Mouse (Mus musculus): ENCODE results near the gene Bap1. TPM values are rescaled to one million over a fixed set of nuclear protein-coding genes. Genes with fewer than 3 reads are reported as not detected.

The Bap1 gene
- total RNA-seq, 4 experiments from 2014 or later: 46.3 to 57.2 (median 48.7) TPM

DNA sequence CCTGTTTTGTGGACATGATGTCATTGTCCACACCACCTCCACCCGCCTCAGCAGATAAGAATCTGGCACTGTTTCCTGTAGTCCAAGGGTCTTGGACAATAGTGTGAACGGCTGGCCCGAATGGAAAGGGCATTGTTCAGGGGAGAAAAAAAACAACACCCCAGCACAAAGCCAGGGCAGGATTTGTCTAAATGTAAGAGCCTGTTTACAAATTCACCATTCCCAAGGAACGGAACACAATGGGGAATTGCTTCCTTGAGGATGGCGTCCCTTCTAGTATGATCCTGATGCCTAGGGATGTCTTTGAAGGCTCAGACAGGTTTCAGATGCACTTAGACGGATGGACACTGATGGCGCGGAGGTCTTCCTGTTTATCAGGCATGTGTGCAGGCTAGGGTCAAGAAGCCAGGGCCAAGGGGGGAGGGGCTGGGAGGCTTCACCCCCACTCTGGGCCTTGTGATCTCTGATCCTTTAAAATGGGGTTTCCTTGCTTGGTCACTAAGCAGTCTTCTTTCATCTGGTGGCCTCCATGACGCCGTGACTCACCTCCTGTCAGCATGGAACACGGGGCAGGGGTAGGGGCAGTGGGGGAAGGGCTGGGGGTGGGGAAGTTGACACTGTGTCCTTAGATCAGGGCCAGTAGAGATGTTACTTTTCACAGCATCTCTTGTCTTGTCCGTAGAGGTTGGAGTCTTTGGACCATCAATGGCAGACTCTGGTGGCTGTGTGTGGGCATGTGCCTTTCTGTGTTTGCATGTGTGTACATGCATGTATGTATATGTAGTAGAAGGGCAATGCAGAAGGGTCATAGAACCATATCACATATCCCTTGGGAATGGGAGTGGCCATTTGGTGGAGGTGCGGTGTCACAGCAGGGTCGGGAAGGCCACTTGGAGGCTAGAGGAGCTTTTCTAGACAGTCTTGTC lies 17.9 kb upstream of the Bap1 start:
- no peak for DNase-seq (ENCODE audit: low spot score in 2 of 2)

DNA sequence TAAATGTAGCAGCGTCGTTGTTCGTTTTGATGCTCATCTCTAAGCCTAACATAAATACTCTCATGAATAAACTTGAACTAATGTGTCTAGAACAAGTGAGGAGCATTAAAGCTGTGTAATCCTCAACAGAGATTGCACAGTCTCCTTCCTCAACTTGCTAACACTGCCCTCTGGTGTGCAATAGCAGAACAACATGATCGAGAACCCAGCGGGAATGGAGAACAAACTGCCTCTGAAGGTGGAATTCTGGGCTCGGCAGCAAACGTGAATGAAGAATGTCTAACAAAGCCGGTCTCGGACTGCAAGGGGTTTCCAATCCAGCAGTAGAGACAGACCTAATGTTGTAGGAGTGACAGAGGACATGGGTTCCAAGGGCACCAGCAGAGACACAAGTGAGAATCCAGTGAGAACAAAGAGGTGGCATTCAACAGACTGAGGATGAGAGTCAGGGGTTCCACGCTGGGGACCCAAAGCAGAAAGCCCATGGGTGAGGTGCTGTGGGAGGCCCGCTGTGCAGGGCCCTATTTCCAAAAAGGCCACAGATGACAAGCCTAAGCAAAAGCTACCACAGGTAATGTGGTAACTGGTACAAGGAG lies 17.2 kb upstream of the Bap1 start:
- DNase-seq (ENCODE audit: low spot score in 2 of 2): peak; percentile 41 to 43

DNA sequence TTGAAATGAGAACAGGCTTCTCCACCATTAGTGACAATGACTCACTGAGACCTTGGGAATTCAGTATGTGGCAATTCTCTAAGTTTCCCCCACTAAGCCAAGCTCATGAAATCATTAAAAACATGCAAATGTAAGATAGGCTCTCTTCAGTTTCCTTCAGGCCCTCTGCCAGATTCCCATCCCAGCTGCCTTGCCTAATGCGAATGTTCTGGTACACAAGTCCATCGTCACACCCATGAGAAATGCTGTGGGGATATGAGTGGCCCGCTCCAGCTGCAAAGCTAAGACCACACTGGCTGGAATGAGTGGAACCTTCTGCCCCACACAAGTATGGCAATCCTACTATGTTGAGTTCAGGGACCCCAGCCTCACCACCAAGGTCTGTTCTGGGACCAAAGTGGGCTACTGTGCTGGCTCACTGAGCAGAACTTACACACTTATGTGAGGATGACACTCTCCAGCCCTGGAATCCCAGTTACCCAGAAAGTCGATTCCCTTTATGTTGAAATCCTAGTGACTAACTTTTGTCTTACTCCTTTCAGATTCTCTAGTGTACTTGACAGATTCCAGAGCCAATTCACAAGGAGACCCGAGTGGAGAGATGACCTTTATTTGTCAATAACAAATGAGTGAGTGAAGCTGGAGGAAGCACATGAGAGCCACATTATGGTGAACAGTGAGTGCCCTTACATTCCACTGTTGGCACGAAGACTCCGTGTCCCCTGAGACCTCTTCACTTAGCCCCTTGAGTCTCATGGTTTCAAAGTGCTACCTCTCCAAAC lies 14.0 kb upstream of the Bap1 start:
- DNase-seq (ENCODE audit: low spot score in 2 of 2): peak; percentile 58 to 59

DNA sequence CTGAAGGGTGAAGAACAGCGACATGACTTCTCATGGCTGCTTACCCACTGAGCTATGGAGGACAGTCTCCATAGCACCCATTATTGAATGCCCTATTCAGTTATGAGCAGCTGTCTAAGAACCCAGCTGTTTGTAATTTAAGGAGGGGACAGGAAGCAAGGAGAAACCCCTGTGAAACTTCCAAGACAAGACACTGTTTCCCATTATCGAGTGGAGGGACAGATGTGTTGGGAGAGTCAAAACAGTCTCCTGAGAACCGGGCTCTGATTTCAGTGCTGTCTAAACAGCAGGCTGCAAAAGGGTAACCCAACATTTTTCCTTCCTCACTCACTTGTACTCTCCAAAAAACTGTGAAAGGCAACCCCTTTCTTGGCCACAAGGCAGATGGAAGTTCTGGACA lies 10.7 kb upstream of the Bap1 start:
- no peak for DNase-seq (ENCODE audit: low spot score in 2 of 2)

DNA sequence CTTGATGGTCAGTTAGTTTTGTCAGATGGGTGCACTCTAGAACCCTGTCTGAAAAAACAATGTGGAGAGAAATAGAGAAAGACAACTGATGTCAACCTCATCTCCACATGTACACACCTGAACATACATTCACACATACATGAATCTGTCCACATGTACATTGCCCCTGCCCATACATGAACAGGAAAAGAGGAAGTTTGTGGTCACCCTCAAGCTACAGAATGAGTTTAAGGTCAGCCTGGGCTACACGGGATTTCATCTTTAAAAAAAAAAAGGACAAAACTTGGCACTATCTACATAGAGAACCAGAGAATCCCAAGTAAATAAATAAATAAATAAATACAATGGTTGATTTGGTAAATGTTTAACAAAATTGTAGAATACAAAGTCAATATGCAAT lies 6.5 kb upstream of the Bap1 start:
- no peak for DNase-seq (ENCODE audit: low spot score in 2 of 2)

DNA sequence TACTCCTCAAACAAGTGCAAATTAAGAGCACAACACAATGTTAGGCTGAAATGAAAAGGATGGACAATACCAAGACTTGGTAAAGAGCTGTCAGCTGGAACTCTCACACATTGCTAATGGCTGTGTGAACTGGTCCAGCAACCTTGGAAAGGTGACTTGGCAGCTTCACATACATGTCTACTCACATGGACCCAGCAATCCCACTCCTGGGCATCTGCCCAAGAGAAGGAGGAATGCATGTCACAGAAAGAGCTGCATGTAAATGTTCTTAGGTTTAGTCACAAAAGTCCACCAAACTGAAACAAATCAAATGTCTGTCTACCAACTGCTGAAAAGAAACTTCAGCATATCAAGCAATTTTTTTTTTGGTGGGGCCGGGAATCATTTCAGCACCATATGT lies 5.3 kb upstream of the Bap1 start:
- no peak for DNase-seq (ENCODE audit: low spot score in 2 of 2)

DNA sequence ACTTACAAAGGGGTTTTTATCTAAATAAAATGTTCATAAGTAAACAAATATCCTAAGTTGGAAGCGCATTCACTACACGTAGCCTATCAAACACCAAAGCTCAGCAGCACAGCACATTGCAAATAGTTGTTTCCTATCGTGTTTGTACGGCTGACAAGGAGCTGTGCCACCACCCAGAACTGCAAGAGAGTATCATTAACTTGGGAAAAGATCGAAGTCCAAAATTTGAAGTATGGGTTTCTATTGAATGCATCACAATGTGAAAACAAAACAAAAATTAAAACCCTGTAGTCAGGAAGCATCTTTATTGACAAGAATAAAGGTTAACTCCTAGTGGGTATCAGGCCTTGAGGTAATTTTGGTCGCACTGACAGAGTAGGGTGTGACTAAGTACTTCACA lies 2.9 kb upstream of the Bap1 start:
- no peak for DNase-seq (ENCODE audit: low spot score in 2 of 2)

DNA sequence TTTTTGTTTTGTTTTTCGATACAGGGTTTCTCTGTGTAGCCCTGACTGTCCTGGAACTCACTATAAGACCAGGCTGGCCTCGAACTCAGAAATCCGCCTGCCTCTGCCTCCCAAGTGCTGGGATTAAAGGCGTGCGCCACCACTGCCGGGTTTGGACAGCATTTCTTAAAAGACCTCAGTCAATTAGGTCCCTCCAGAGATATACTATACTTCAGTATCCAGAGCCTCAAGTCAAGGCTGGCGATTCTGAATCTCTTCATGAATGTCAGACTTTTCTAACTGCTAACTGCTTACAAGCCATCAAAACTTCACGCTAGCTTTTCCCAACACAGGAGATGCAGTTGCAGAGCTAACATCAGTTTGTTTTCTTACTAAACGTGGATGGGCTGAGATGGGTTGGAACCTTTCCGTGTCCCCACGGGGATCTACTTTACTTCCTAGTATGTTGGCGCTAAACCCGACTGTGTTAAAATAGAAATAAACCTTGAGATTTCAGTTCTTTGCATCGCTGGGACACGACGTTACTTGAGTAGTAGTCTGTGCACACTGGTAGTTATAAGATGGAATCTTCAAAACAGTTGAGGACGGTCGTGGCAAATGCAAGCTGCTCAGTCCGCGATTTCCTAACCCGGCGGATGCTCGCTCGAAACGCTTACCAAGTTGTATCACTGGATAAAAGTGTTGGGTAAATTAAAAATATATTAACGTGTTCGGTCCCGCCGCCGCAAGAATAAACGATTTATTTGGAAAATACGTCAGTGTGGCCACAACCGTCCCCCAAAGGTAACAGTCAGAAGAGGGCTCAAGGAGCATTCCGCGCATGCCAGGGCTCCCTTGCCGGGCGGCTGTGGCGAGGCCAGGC lies 797 bp upstream of the Bap1 start:
- no peak for DNase-seq (ENCODE audit: low spot score in 2 of 2)

DNA sequence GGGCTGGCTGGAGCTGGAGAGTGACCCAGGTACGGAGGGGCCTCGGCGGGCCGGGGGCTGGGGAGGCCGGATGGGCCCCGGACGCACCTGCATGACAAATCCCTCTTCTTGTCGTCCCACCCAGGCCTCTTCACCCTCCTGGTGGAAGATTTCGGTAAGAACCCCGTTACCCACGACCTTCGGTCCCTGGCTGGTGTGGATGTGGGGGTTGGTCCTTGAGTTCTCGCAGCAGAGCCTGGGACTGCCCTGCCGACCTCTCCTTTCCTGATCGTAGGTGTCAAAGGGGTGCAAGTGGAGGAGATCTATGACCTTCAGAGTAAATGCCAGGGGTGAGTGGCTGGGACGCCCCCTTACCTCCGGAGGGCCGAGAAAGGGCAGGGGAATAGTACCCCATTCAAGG lies 376 bp downstream of the Bap1 start:
- no peak for DNase-seq (ENCODE audit: low spot score in 2 of 2)

DNA sequence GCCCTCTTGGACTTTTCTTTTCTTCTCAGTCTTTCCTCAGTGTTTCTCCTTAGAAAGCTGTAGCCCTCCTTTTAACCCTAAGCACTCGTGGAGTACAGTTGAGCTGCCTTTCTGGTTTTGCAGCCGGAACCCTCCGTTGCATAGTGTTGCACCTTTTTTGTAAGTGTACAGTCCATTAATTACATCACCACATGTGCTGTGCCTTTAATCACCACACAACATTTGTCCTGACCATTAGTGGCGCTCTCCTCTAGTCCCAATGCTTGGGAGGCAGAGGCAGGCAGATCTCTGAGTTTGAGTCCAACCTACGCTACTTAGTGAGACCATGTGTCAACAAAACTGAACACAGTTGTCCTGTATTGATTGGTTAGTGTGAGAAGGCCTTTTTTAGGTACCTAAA lies 841 bp downstream of the Bap1 start:
- no peak for DNase-seq (ENCODE audit: low spot score in 2 of 2)

DNA sequence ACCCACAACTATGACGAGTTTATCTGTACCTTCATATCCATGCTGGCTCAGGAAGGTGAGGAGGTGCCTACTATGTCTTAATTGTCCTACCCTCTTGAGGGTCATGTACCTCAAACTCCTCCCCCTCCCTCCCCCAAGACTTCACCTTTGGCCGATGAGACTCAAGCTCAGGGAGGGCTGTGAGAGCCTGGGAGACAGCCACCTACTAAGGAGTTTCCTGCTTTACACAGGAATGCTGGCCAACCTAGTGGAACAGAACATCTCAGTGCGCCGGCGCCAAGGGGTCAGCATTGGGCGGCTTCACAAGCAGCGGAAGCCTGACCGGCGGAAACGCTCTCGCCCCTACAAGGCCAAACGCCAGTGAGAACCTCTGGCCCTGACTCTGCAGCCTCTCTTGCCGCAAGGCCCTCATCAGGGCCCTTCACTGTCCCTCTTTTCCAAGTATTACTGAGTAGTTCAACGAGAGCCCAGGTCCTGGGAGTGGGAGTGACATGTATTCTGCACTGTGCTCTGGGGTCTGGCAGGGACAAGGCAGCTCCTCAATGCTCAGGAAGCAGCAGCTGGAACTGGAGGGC lies 7.3 kb downstream of the Bap1 start:
- no peak for DNase-seq (ENCODE audit: low spot score in 2 of 2)

DNA sequence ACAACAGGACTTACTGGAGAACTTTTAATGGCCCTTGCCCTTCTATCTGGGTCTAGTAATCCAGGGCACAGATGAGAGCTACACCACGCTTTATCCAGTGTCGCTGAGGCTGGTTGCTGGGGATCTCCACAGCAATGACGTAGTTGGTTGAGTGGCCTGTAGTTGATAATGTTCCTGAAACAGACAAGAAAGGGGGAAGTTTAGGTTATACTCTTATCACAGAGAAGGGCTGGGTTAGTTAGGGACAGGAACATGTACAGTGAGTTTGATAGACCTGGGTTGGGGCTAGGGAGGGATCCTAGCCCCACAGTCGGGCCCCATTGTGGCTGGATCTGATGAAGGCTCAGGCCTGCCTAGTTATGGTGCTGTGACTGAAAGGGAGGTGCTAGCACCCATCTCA lies 9.1 kb downstream of the Bap1 start:
- no peak for DNase-seq (ENCODE audit: low spot score in 2 of 2)

DNA sequence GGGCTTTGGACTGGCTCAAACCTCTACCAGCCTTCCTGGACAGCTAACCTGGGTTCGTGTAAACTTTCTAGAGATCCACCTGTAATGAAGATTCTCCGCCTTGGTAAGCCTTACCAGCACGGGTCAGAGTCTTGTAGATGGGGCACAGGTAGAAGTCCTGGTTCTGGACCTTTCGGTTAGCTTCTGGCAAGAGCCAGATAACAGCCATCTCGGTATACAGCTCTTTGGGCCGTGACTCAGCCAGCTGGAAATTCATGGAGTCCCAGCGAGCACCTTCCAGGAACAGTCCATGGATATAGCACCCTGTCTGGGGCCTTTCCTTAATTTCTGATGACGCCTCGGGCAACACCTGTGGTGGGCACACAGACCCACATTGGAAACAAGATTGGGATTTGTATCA lies 9.7 kb downstream of the Bap1 start:
- no peak for DNase-seq (ENCODE audit: low spot score in 2 of 2)

DNA sequence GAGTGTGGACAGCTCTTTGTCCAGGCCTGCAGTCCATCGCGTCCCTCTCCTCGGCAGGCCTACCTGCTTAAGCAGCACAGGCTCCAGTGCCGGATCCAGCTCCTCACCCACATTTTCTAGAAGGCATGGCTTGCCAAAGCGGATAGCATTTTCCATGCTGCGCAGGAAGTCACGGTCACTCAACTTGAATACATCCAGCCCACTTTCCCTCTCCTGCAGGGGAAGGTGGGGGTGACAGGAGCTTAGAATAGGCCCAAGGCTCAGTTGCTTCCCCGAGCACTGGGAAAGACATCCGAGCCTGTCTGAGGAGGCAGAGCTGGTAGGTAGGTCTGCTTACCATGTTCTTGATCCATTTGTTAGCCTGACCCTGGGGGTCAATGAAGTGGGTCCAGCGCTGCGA lies 16.4 kb downstream of the Bap1 start:
- DNase-seq (ENCODE audit: low spot score in 2 of 2): no peak

DNA sequence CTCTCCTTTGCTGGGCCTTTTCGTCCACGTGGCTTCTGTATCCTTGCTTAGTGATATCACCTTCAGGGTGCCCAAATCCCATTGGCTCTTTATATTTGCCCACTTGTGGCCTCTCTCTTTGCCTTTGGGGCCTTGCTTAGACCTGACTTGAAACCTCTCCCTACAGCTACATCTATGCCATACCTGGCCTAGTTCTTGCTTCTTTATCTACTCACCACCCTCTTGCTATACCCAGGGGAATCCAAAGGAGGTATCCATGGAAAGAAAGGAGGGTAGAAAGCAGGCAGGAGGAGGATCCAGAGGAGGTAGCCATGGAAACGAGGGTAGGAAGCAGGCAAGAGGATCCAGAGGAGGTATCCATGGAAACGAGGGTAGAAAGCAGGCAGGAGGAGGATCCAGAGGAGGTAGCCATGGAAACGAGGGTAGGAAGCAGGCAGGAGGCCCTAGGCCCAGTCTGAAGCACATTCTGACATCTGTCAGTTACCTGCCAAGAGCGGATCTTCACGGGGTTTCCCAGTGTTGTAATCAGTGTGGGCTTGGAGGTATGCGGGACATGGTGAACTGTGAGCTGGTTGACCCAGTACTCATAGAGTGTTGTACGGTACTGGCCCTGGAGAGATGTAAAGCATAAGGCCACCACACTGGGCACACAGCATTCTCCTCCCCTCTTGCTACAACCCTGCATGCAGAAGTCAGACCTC lies 17.2 kb downstream of the Bap1 start:
- DNase-seq (ENCODE audit: low spot score in 2 of 2): no peak

DNA sequence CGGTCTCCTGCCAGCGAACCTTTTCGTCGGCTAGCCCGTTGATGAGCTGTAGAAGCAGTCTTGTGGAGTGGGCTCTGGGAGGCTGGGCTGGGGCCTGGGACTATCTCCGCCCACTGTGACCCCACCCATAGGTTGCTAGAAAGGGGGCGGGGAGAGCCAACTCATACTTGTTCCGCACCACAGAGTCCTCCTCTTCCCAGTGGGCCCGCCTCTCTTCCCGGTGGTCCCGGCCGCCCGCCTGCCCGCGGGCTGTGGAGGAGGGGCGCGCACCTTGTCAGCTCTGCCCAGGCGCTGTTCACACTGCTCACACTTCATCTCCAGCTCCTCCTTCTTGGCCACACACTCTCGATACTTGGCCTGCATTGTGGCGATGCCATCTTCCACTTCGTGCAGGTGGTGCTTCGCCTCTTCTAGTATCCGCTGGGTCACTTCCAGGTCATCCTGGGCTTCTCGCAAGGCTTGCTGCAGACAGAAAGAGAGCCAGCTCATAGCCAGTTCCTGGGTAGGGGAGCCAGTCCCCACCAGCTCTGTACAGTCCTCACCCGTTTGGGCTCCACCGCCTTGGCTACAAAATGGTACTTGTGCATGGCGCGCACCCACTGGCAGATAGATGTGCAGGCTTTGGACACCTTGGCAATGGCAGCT lies 18.3 kb downstream of the Bap1 start:
- no peak for DNase-seq (ENCODE audit: low spot score in 2 of 2)

DNA sequence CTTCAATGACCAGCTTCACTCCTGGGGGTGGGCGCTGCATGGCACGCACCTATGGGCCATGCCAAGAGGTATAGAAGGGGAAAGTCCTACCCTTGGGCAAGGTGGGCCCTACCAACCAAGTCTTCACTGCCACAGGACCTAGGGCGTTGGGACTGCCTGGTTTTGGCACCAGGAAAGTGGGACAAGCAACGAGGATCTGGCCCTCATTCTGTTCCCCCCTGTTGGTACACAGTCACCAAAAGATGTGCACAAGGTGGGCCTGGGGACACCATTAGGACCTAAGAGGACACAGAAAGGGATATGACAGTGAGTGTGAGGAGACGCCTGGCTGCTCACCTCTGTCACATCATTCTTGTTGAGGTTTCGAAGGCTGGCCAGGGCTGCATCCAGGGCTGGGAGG lies 19.9 kb downstream of the Bap1 start:
- no peak for DNase-seq (ENCODE audit: low spot score in 2 of 2)

DNA sequence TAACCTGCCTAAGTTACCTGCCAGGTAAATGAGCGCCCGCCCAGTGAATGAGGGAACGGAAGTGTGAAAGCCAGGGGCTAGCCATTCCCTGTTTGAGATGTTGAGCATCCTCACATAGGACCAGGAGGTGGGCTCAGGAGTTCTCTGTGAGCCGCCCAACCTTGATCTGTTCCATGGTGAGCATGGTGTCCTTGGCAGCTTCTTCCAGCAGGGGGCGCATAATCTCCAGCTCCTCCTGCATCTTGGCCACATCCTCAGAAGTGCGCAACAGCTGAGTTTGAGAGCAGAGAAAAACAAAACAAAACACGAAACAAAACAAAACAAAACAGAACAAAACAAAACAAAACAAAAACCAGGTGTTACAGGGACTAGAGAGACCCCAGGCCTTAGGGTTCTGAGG lies 20.9 kb downstream of the Bap1 start:
- peak; percentile 52 to 56 for DNase-seq (ENCODE audit: low spot score in 2 of 2)

DNA sequence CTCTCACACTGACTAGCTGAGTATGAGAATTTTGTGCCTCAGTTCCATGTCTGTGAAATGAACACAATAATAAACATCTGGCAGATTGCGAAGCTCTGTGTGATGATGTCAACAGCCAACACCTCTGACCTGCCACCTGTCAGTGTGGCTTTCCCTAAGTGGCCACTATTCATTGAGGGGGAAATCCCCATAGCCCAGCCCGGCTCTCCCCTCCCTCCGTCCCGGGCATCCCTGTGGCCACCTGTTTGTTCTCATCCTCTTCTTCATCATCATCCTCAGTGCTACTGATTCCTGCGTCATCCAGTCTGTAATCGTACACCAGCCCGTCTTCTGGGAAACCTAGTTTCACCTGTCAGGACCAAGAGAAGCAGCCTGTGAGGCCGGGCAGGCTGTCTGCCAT lies 34.5 kb downstream of the Bap1 start:
- DNase-seq (ENCODE audit: low spot score in 2 of 2): no peak
